Mouse (Mus musculus) MEL (cell line): ENCODE results near the gene Krt42. TPM values are rescaled to one million over a fixed set of nuclear protein-coding genes. Genes with fewer than 3 reads are reported as not detected.

Source experiments
- DNase-seq: peaks from one replicate; pipeline ENCODE4 v3.0.0; 2011; ENCODE audit warnings: low read depth, low spot score
- H3K27ac ChIP-seq: 2 replicates; pipeline ENCODE4 v1.5.1; 2012; ENCODE audit warnings: low read depth, mild to moderate bottlenecking, control low read depth, low read length, moderate library complexity; ENCODE audit not compliant: control insufficient read depth
- H3K27me3 ChIP-seq, 2 experiments: fragments of 150-350 bp in 1 of 2; sonication (generic) in 1 of 2; 2 replicates each; pipeline ENCODE4 v1.6.1; 2012; ENCODE audit warnings: low read length in 2 of 2, mild to moderate bottlenecking in 2 of 2, improper control_type of control experiment in 1 of 2, moderate library complexity in 1 of 2; ENCODE audit not compliant: insufficient read depth in 2 of 2, control insufficient read depth in 1 of 2
- H3K36me3 ChIP-seq, 2 experiments: 2 replicates each; pipeline ENCODE4 v1.6.1; 2012 to 2014; ENCODE audit warnings: low read length in 2 of 2, improper control_type of control experiment in 1 of 2, inconsistent platforms in 1 of 2, mild to moderate bottlenecking in 1 of 2; ENCODE audit not compliant: insufficient read depth in 2 of 2, control insufficient read depth in 1 of 2
- H3K4me1 ChIP-seq, 2 experiments: fragments of 150-350 bp in 1 of 2; sonication (generic) in 1 of 2; 2 replicates each; pipeline ENCODE4 v1.6.1; 2012; ENCODE audit warnings: low read length in 2 of 2, improper control_type of control experiment in 1 of 2, mild to moderate bottlenecking in 1 of 2; ENCODE audit not compliant: insufficient read depth in 2 of 2, control insufficient read depth in 1 of 2
- H3K4me3 ChIP-seq, 2 experiments: fragments of 150-350 bp in 1 of 2; sonication (generic) in 1 of 2; 2 replicates each; pipeline ENCODE4 v1.5.1; 2012; ENCODE audit warnings: low read depth in 2 of 2, low read length in 2 of 2, mild to moderate bottlenecking in 2 of 2, moderate library complexity in 2 of 2, control low read depth in 1 of 2, improper control_type of control experiment in 1 of 2; ENCODE audit not compliant: control insufficient read depth in 1 of 2, insufficient read depth in 1 of 2
- H3K79me2 ChIP-seq: 2 replicates; pipeline ENCODE4 v1.6.1; 2012; ENCODE audit warnings: mild to moderate bottlenecking, low read length, moderate library complexity; ENCODE audit not compliant: control insufficient read depth, poor library complexity, insufficient read depth
- H3K9ac ChIP-seq: 2 replicates; pipeline ENCODE4 v1.6.1; 2012; ENCODE audit warnings: low read depth, mild to moderate bottlenecking, control low read depth, low read length, moderate library complexity; ENCODE audit not compliant: control insufficient read depth, poor library complexity, severe bottlenecking
- H3K9me3 ChIP-seq: fragments of 150-350 bp; sonication (generic); replicated peaks from 2 replicates; pipeline ENCODE4 v1.6.1; 2012; ENCODE audit warnings: mild to moderate bottlenecking, low read length, improper control_type of control experiment, moderate library complexity; ENCODE audit not compliant: insufficient read depth
- BHLHE40 ChIP-seq: IDR thresholded peaks from 2 replicates; pipeline ENCODE4 v1.6.1; 2012; ENCODE audit warnings: low read depth, mild to moderate bottlenecking, inconsistent platforms, low read length, improper control_type of control experiment, borderline replicate concordance
- CHD1 ChIP-seq: IDR thresholded peaks from 2 replicates; pipeline ENCODE4 v1.6.1; 2012; ENCODE audit warnings: low read depth, mild to moderate bottlenecking, inconsistent platforms, low read length, improper control_type of control experiment
- CHD2 ChIP-seq: IDR thresholded peaks from 2 replicates; pipeline ENCODE4 v1.6.1; 2011; ENCODE audit warnings: low read length, improper control_type of control experiment
- ETS1 ChIP-seq: IDR thresholded peaks from 2 replicates; pipeline ENCODE4 v1.6.1; 2012; ENCODE audit warnings: low read depth, mild to moderate bottlenecking, inconsistent platforms, low read length, improper control_type of control experiment, moderate library complexity
- GATA1 ChIP-seq: IDR thresholded peaks from 2 replicates; pipeline ENCODE4 v1.6.1; 2011; ENCODE audit warnings: low read depth, low read length, improper control_type of control experiment
- HCFC1 ChIP-seq: IDR thresholded peaks from 2 replicates; pipeline ENCODE4 v1.6.1; 2012; ENCODE audit warnings: low read depth, mild to moderate bottlenecking, inconsistent platforms, low read length, improper control_type of control experiment, moderate library complexity
- MAX ChIP-seq: IDR thresholded peaks from 2 replicates; pipeline ENCODE4 v1.6.1; 2011; ENCODE audit warnings: low read length, improper control_type of control experiment
- MAZ ChIP-seq: IDR thresholded peaks from 2 replicates; pipeline ENCODE4 v1.6.1; 2012; ENCODE audit warnings: low read depth, mild to moderate bottlenecking, inconsistent platforms, low read length, improper control_type of control experiment
- MXI1 ChIP-seq: IDR thresholded peaks from 2 replicates; pipeline ENCODE4 v1.6.1; 2011; ENCODE audit warnings: mild to moderate bottlenecking, low read depth, low read length, improper control_type of control experiment
- MYB ChIP-seq: IDR thresholded peaks from 2 replicates; pipeline ENCODE4 v1.6.1; 2011; ENCODE audit warnings: mild to moderate bottlenecking, low read depth, low read length, improper control_type of control experiment
- MYC ChIP-seq: IDR thresholded peaks from 2 replicates; pipeline ENCODE4 v1.6.1; 2011; ENCODE audit warnings: low read depth, mild to moderate bottlenecking, low read length, improper control_type of control experiment, moderate library complexity
- NELFE ChIP-seq: IDR thresholded peaks from 2 replicates; pipeline ENCODE4 v1.6.1; 2011; ENCODE audit warnings: low read depth, low read length, improper control_type of control experiment
- NRF1 ChIP-seq: IDR thresholded peaks from 2 replicates; pipeline ENCODE4 v1.6.1; 2014; ENCODE audit warnings: low read depth, mild to moderate bottlenecking, inconsistent platforms, low read length, improper control_type of control experiment, moderate library complexity; ENCODE audit not compliant: poor library complexity, insufficient read depth, severe bottlenecking
- POLR2A ChIP-seq, 2 experiments: IDR thresholded peaks; 2 replicates each; pipeline ENCODE4 v1.6.1; 2011 to 2012; ENCODE audit warnings: low read length in 2 of 2, mild to moderate bottlenecking in 2 of 2, control low read depth in 1 of 2, improper control_type of control experiment in 1 of 2, low read depth in 1 of 2, moderate library complexity in 1 of 2; ENCODE audit not compliant: control insufficient read depth in 1 of 2, insufficient read depth in 1 of 2, poor library complexity in 1 of 2
- RAD21 ChIP-seq: IDR thresholded peaks from 2 replicates; pipeline ENCODE4 v1.6.1; 2011; ENCODE audit warnings: mild to moderate bottlenecking, low read depth, low read length, improper control_type of control experiment
- TBP ChIP-seq: IDR thresholded peaks from 2 replicates; pipeline ENCODE4 v1.8.0; 2011; ENCODE audit warnings: low read depth, low read length, improper control_type of control experiment
- TCF12 ChIP-seq: IDR thresholded peaks from 2 replicates; pipeline ENCODE4 v1.6.1; 2014; ENCODE audit warnings: low read depth, mild to moderate bottlenecking, inconsistent platforms, low read length, improper control_type of control experiment, moderate library complexity
- USF1 ChIP-seq: IDR thresholded peaks from 2 replicates; pipeline ENCODE4 v1.6.1; 2014; ENCODE audit warnings: low read depth, mild to moderate bottlenecking, inconsistent platforms, low read length, improper control_type of control experiment, moderate library complexity
- ZKSCAN1 ChIP-seq: IDR thresholded peaks from 2 replicates; pipeline ENCODE4 v1.6.1; 2012; ENCODE audit warnings: low read depth, mild to moderate bottlenecking, inconsistent platforms, low read length, improper control_type of control experiment, moderate library complexity
- ZMIZ1 ChIP-seq: IDR thresholded peaks from 2 replicates; pipeline ENCODE4 v1.6.1; 2012; ENCODE audit warnings: low read depth, mild to moderate bottlenecking, inconsistent platforms, low read length, improper control_type of control experiment, moderate library complexity
- ZNF384 ChIP-seq: IDR thresholded peaks from 2 replicates; pipeline ENCODE4 v1.6.1; 2012; ENCODE audit warnings: low read depth, mild to moderate bottlenecking, inconsistent platforms, low read length, improper control_type of control experiment
- polyA plus RNA-seq, 2 experiments: library from polyadenylated mRNA; stranded (reverse) in 1 of 2; unstranded in 1 of 2; fragments of >175 nt in 1 of 2; fragments of >200 nt in 1 of 2; gene quantifications; 2 replicates each; pipeline versions ENCODE4 v1.2.1 to v1.2.4; 2012; ENCODE audit warnings: low replicate concordance in 2 of 2, low read depth in 1 of 2; ENCODE audit not compliant: insufficient read length in 2 of 2, insufficient read depth in 1 of 2, missing spikeins in 1 of 2
- total RNA-seq: library from RNA; depleted of rRNA; stranded (reverse); fragments of 300-350 nt; gene quantifications from 2 replicates; pipeline ENCODE4 v1.2.3, GENCODE M21; 2012; rRNA removed

Gene Krt42
- total RNA-seq = not detected in 2 replicates
- polyA plus RNA-seq = not detected

GRCm38 (mm10) chr11:100269821-100270332, at the start of gene Krt42:
Gene Krt42, minus strand, starts transcription at chr11:100269871.
- Histone ChIP-seq H3K9ac (no peak within 1 kb of the TSS), H3K79me2 (no peaks in the 10 kb centered on the region), H3K27ac (no peak within 1 kb of the TSS), H3K9me3 (no peaks in the 10 kb centered on the region), H3K27me3 (no peaks in the 10 kb centered on the region), H3K4me1 (no peaks in the 10 kb centered on the region), H3K4me3 (no peak within 1 kb of the TSS), H3K36me3 (no peaks in the 10 kb centered on the region)
- no peak for TF ChIP-seq ZKSCAN1
- no peak for TF ChIP-seq ZMIZ1
- TF ChIP-seq MAZ = no peak
- no peak for DNase-seq

GRCm38 (mm10) chr11:100318529-100319451, 49.1 kb upstream of the Krt42 start:
- TF ChIP-seq MXI1 (peak; percentile 60; the same call in 1 of the 2 replicates), GATA1 (peak; percentile 52), TCF12 (peak; percentile 23; the same call in 1 of the 2 replicates), MAZ (no peak), CHD2 (no peak), BHLHE40 (no peak), HCFC1 (peak; percentile 44; the same call in 1 of the 2 replicates), MYC (peak; percentile 58; the same call in 1 of the 2 replicates), RAD21 (no peak), NELFE (peak; percentile 31), USF1 (no peak), ZMIZ1 (peak; percentile 52; the same call in 1 of the 2 replicates), CHD1 (peak; percentile 90; the same call in 1 of the 2 replicates), TBP (peak; percentile 58), NRF1 (no peak), ZNF384 (peak; percentile 98), ZKSCAN1 (no peak; the same call in 1 of the 2 replicates), MYB (no peak), POLR2A (IDR thresholded peaks at IDR 0.05; ENCODE audit: control insufficient read depth in 1 of 2, insufficient read depth in 1 of 2, low read depth in 1 of 2, low read length in 2 of 2, poor library complexity in 1 of 2) (peak; percentile 4 to 21; a peak in 1 of 4 replicates), ETS1 (peak; percentile 77), MAX (peak; percentile 20; the same call in 1 of the 2 replicates)
- Histone ChIP-seq H3K79me2 (peaks cover 18% of the 10 kb centered on the region), H3K27ac (peak overlapping the region; percentile 95), H3K27me3 (no peaks in the 10 kb centered on the region), H3K9ac (peak overlapping the region; percentile 85), H3K4me3 (peak overlapping the region; percentile 62 to 69), H3K36me3 (peaks cover 10 to 27% of the 10 kb centered on the region in 2 experiments), H3K9me3 (no peaks in the 10 kb centered on the region), H3K4me1 (peaks cover 10 to 23% of the 10 kb centered on the region in 2 experiments; a peak in 3 of 4 replicates)
- DNase-seq = peak; percentile 86
